Mouse (Mus musculus) layer of hippocampus, adult 8-10 months (tissue): ENCODE data around the gene Ebf4. TPM values are rescaled to one million over a fixed set of nuclear protein-coding genes. Genes with fewer than 3 reads are reported as not detected.

Source experiments
- DNase-seq, 2 experiments: peaks; one replicate each; pipeline ENCODE4 v3.0.0; 2022; ENCODE audit warnings: low spot score in 2 of 2
- total RNA-seq, 4 experiments: library from RNA; stranded (reverse); gene quantifications; 2 replicates each; pipeline ENCODE4 v1.2.4; 2022

Gene Ebf4
- 10 to 100 TPM; 11.0 to 12.6 (median 11.7) TPM for total RNA-seq

DNA sequence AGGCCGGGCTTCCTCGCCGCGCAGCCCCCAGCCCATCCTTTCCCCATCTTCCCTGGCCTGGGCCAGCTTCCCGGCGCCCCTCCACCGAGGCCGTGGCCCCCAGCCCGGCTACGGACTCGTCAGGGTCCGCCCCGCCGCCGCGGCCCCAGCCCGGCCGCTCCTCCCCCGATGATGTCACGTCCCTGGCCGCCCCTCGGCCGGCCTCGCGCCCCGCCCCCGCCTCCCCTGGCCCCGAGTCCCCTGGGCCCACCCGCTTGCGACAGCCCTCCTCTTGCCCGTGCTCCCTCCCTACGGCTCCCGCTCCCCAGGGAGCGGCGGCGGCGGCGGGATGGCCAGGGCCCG, at the start of gene Ebf4:
TSS of gene Ebf4 (plus strand) at position 234 of the 342 bp plus-strand sequence.
- DNase-seq, result no peak

- DNase-seq, result no peak
Measured at GRCm38 (mm10) chr2:130246912-130247311, 48.1 kb upstream of the Ebf4 start.

- DNase-seq, result no peak
Measured at GRCm38 (mm10) chr2:130248226-130248625, 46.7 kb upstream of the Ebf4 start.

GRCm38 (mm10) chr2:130256762-130257161, 38.2 kb upstream of the Ebf4 start:
- DNase-seq, result no peak

GRCm38 (mm10) chr2:130260822-130261221, 34.1 kb upstream of the Ebf4 start:
- no peak for DNase-seq

DNA sequence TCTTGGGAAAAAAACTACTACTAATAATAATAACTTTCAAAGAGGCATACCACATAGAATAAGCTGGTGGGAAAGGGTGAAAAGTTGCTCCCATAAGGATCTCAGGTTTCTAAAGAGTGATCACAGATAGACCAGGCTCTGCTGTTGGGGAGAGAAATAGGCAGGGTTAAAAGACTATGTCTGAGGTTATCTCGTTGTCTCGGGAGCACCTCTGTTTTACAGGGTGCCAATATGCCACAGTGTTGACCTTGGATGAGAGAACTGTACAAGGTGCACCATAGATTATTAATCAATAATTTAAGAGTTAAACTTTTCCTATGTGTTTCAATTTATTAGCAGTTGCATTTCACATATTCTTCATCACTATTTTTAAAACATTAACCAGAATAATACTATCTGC, 33.1 kb upstream of the Ebf4 start:
- no peak for DNase-seq

DNA sequence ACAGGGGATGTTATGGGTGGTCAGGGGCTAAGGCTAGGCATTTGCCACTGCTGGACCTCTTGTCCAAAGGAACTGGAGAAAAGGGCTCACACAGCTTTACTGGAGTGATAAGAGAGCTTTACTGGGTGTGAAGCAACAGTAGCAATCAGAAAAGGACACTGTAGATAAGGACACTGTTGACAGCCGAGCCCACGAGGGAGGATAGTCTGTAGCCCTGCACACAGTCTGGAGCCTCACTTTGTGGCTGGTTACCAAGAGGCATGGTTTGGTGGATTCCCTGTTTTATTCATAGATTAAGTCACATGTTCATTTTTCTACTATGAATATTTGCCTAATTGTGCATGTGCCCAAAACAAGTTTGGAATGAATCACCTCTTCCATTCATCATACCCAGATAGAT, 32.6 kb upstream of the Ebf4 start:
- no peak for DNase-seq

GRCm38 (mm10) chr2:130265520-130265919, 29.4 kb upstream of the Ebf4 start:
- no peak for DNase-seq

GRCm38 (mm10) chr2:130268074-130268473, 26.9 kb upstream of the Ebf4 start:
- no peak for DNase-seq

DNA sequence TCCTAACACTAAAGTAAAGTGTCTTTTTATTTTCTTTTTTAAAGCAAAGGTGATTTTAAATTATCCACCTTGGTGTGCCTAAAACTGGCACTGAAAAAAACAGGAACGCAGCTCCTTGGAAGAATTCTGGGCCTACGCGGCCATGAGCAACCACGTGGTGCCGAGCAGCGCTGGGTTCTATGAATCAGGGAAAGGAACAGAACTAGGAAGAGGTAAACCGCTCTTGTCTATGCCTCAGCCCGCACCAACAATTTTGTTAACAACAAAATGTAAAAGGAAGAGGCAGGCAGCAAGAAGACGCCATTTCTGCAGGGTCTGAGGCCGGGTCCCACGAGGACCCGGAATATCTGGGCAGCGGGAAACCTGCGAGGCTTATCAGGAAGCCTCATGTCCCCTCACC, 21.2 kb upstream of the Ebf4 start:
- no peak for DNase-seq

DNA sequence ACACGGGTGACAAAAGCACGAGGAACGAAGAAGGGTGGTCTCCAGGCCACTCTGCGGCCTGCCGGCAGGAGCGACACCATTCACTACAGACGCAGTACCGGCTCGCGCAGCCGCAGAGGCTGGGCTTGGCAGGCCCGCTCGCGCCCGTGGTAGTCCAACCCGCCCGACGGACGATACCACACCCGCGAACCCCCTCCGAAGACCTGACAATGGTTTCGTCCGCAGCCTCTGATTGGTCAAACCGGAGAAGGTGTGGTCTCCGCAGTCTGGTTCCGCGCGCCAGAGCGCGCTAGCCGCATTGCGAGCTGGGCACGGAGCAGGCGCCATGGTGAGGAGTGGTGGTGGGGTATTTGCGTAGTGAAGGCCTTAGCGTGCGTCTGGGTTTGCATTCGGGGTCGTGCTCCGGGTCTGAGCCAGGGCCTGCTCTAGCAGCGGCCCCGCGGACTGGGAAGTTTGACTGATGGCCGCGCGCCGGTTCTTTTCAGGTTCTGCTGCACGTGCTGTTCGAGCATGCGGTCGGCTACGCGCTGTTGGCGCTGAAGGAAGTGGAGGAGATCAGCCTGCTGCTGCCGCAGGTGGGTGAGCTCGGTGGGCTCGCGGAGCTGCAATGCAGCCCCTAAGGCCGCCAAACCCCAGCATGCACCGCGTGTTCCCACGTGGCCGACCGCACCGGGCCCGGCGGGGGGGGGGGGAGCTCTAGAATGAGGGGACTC, 20.7 kb upstream of the Ebf4 start, which contains the start of gene Nop56:
TSS of gene Nop56 (plus strand) at position 282 of the 713 bp plus-strand sequence.
- peak; percentile 99 to 100 for DNase-seq

DNA sequence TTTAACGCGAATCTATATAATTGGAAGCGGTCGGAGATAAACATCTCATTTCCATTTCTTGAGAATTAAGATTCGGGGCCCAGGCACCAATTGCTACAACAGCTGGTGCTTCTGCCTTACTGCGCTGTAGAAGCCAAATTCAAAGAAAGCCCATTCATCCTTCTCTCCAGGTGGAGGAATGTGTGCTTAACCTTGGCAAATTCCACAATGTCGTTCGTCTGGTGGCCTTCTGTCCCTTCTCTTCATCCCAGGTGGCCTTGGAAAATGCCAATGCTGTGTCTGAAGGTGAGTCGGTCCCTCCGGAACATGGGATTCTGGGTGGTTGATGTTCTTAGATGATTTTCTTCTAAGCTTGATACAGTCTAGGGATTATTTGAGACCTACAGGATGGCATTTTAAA, 20.1 kb upstream of the Ebf4 start:
- DNase-seq, result no peak

GRCm38 (mm10) chr2:130275649-130276048, 19.3 kb upstream of the Ebf4 start:
- DNase-seq, result peak in 1 of 2 experiments; percentile 50

GRCm38 (mm10) chr2:130279600-130280091, 15.3 kb upstream of the Ebf4 start:
- DNase-seq, result no peak

GRCm38 (mm10) chr2:130280224-130280623, 14.7 kb upstream of the Ebf4 start:
- peak in 1 of 2 experiments; percentile 39 for DNase-seq

DNA sequence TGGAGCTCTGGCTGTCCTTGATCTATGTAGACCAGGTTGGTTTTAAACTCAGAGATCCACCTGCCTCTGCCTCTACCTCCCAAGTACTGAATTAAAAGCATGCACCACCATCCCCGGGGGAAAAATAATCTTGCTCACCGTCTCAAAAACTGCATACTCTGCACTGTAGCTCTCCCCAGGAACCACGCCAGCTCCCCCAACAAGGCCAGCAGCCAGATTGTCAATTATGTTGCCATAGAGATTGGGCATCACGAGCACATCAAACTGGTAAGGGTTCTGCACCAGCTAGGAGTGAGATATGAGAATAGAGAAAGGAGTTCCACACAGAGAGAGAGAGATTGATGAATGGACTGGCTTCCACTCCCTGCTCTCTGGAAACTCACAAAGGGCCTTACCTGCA, 14.2 kb upstream of the Ebf4 start:
- peak in 1 of 2 experiments; percentile 58 for DNase-seq

DNA sequence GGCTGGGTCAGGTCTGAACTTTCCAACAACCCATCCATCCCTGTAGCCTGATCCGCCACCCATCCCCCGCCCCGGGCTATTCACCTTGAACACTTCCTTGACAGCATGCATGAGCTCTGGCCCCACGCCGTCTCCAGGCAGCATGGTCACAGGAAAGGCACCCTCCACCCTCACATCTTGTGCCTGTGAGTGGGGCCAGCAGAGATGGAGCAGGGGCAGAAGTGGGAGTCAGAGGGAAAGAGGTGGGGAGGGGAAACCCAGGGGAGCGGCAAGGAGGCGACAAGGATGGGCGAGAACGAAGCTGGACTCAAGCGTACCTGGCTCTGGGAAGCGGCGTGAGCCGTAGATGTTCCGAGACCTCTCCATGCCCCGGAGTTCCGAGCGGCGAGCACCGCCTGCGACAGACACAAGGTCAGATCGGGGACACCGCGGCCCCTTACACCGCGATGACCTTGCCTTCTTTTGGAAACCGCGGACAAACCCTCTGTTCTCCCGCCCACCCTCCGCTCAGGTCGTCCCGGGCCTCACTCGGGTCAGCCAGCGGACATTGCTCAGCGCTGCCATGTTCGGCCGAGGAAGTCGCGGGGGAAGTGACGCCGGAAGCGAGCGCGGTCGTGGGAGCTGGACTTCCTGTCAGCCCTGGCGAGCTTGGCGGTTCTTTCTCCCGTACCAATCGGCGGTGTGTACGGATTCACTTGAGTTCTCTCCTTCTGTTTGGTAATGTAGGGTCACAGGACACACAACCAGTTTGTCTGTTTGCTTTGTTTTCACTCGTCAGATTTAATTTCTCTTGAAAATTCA, 10.9 kb upstream of the Ebf4 start, which contains the start of gene Idh3b:
TSS of gene Idh3b (minus strand) at position 694 of the 801 bp plus-strand sequence.
- DNase-seq, result peak; percentile 85 to 88

- DNase-seq, result no peak
Measured at GRCm38 (mm10) chr2:130289086-130289485, 5.9 kb upstream of the Ebf4 start.

GRCm38 (mm10) chr2:130291434-130291833, 3.5 kb upstream of the Ebf4 start:
- peak; percentile 77 to 80 for DNase-seq

- DNase-seq, result no peak
Measured at GRCm38 (mm10) chr2:130293009-130293408, 2.0 kb upstream of the Ebf4 start.

DNA sequence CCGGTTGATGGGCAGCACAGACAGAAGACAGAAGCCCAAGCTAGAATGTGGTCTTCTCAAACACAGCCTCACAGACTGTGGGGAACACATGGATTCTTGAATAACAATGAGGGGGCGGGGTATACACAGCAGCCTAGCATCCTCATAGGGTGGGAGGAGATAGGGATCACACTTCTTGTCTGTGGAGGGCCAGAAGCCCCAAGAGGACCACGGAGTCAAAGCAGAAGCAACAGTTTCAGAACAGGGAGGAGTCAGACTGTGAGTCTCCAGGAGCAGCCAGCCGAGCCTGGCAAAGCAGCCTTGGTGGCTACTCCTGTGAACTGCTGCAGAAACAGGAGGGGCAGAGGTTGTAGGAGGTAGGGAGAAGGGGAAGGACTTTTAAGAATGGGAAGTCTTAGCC, 1.5 kb upstream of the Ebf4 start:
- no peak for DNase-seq

- peak in 1 of 2 experiments; percentile 21 for DNase-seq
Measured at GRCm38 (mm10) chr2:130294218-130294935, 592 bp upstream of the Ebf4 start.
